Mouse (Mus musculus): ENCODE results near the gene Srsf3.

- TF ChIP-seq CTCF (IDR thresholded peaks at IDR 0.05) (no peak), EP300 (IDR thresholded peaks at IDR 0.05; ENCODE audit: insufficient read depth, low read depth, low read length) (no peak), POLR2A (IDR thresholded peaks at IDR 0.05; ENCODE audit: insufficient read depth, low read depth, low read length) (no peak)
These were observed 23.8 kb downstream of the Srsf3 start for GRCm38 (mm10) chr17:29056207-29056606.

Data from heart, adult 2 months (tissue).